Mouse (Mus musculus) midbrain, embryonic 16.5 days (tissue): ENCODE measurements around the gene Mid1. TPM values are rescaled to one million over a fixed set of nuclear protein-coding genes. Genes with fewer than 3 reads are reported as not detected.
A peak's percentile ranks its signal among the peaks of the same experiment; 100 is the strongest.
"Not testable (repeated sequence)": the region's sequence is repeated elsewhere in the genome, so short reads cannot be mapped to it uniquely, and the experiment has no call there.

Experiments
- ATAC-seq: fragments of 200-750 bp; cut with Nextera tagmentation; 2 replicates; pipeline ENCODE4 v1.8.0; 2017; ENCODE audit warnings: moderate TSS enrichment
- H3K27ac ChIP-seq: fragments of 300-500 bp; sonication (generic); 2 replicates; pipeline ENCODE4 v1.5.1; 2014; ENCODE audit warnings: mild to moderate bottlenecking, low read length, mixed read lengths
- H3K27me3 ChIP-seq: fragments of 300-500 bp; sonication (generic); 2 replicates; pipeline ENCODE4 v1.6.1; 2014; ENCODE audit warnings: low read depth, low read length, mixed read lengths; ENCODE audit not compliant: control insufficient read depth, insufficient read depth
- H3K36me3 ChIP-seq: fragments of 300-500 bp; sonication (generic); 2 replicates; pipeline ENCODE4 v1.6.1; 2014; ENCODE audit warnings: mild to moderate bottlenecking, low read length, moderate library complexity, mixed read lengths; ENCODE audit not compliant: control insufficient read depth, insufficient read depth
- H3K4me1 ChIP-seq: fragments of 300-500 bp; sonication (generic); 2 replicates; pipeline ENCODE4 v1.6.1; 2014; ENCODE audit warnings: mild to moderate bottlenecking, low read length, mixed read lengths; ENCODE audit not compliant: control insufficient read depth, insufficient read depth
- H3K4me2 ChIP-seq: fragments of 300-500 bp; sonication (generic); 2 replicates; pipeline ENCODE4 v1.6.1; 2014; ENCODE audit warnings: mild to moderate bottlenecking, low read length, mixed read lengths
- H3K4me3 ChIP-seq: fragments of 300-500 bp; sonication (generic); 2 replicates; pipeline ENCODE4 v1.5.1; 2014; ENCODE audit warnings: low read depth, mild to moderate bottlenecking, low read length, moderate library complexity, mixed read lengths
- H3K9ac ChIP-seq: fragments of 300-500 bp; sonication (generic); 2 replicates; pipeline ENCODE4 v1.6.1; 2014; ENCODE audit warnings: low read depth, low read length, mixed read lengths
- H3K9me3 ChIP-seq: fragments of 300-500 bp; sonication (generic); replicated peaks from 2 replicates; pipeline ENCODE4 v1.6.1; 2014; ENCODE audit warnings: mild to moderate bottlenecking, low read length, mixed read lengths; ENCODE audit not compliant: control insufficient read depth, poor library complexity, severe bottlenecking
- WGBS: fragments of 180-500 bp; shearing (Covaris S2); extraction: QIAGEN DNeasy Blood & Tissue Kit; methylation state at CpG from one replicate; pipeline ENCODE4 v1.1.7; 2014; 5-methylcytosine and 5-hydroxymethylcytosine counted together
- polyA plus RNA-seq: library from polyadenylated mRNA; unstranded; fragments of >200 nt; fragmentation: Nextera tagmentation; extraction: Ambion mirVana; gene quantifications from 2 replicates; pipeline ENCODE4 v1.2.1, GENCODE M21; 2015

The Mid1 gene
- polyA plus RNA-seq, 1 experiment from 2014 or later, result 4.9 TPM

DNA sequence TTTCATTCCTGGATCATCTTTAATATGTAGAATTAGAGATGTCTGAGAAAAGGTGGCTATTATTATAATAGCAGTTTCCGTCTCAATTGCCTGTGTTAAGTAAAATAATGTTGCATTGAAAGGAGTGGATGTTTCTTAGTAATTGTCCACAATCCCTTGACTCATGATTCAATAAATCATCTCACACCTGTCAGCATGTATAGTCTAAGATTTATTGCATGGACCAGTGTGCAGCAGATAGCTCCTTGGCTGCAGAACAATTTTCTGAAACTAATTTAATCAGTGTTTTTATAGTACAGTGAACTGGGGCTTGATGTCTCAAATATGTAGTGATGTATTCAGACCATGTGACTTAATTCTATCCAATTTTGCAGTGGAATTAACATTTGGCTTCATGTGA lies 265.6 kb downstream of the Mid1 start:
- 67% methylated on average over 1 of the region's 1 CpGs for WGBS
- no peak overlapping the region for H3K4me2 ChIP-seq
- H3K9ac ChIP-seq, result no peak overlapping the region
- H3K4me1 ChIP-seq, result no peaks in the 10 kb centered on the region
- no peak overlapping the region for H3K27ac ChIP-seq
- no peaks in the 10 kb centered on the region for H3K9me3 ChIP-seq
- H3K27me3 ChIP-seq, result no peaks in the 10 kb centered on the region
- H3K4me3 ChIP-seq, result no peak overlapping the region
- no peaks in the 10 kb centered on the region for H3K36me3 ChIP-seq
- ATAC-seq, result no peak

DNA sequence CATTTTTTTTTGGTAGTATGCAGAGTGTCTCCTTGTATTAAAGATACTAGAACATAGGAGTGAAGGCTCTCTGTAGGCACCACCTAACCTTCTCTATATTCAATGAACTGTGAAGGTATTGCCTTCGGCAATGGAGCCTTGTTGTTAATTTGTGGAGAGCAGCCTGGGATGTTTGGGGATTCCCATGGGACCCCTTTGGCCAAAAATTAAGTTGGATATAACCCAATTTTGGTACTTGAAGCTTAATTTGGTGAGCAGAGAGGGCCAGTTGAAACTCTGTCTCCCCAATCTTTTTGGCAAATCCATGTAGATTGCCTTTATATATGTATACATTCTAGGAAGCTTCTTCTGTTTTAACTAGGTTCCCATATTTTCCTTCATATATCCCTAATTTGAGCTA lies 284.3 kb downstream of the Mid1 start:
- peaks cover 3% of the 10 kb centered on the region; the same call in 1 of the 2 replicates for H3K36me3 ChIP-seq
- H3K27me3 ChIP-seq, result no peaks in the 10 kb centered on the region
- H3K27ac ChIP-seq, result no peak overlapping the region
- H3K9me3 ChIP-seq, result no peaks in the 10 kb centered on the region
- 84% methylated on average over 1 of the region's 1 CpGs for WGBS
- H3K4me3 ChIP-seq, result no peak overlapping the region
- no peak overlapping the region for H3K4me2 ChIP-seq
- no peak for ATAC-seq
- no peak overlapping the region for H3K9ac ChIP-seq
- H3K4me1 ChIP-seq, result no peaks in the 10 kb centered on the region

DNA sequence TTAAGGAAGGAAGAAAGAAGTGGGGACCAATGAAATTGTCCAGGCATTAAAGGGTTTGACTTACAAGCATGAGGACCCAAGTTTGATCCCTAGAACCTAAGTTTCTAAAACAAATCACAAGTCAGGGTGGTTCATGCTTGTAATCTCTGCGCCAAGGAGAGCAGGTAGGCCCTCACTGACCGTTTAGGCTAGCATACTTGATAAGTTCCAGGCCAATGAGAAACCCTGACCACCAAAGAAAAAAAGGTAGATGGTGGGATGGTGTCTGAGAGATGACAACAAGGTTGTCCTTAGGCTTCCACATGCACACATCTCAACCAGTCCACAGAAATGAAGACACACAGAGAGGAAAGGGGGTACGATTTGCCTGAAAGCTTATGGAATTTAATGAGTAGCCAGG lies 284.8 kb downstream of the Mid1 start:
- ATAC-seq, result peak; percentile 52; the same call in 1 of the 2 replicates

DNA sequence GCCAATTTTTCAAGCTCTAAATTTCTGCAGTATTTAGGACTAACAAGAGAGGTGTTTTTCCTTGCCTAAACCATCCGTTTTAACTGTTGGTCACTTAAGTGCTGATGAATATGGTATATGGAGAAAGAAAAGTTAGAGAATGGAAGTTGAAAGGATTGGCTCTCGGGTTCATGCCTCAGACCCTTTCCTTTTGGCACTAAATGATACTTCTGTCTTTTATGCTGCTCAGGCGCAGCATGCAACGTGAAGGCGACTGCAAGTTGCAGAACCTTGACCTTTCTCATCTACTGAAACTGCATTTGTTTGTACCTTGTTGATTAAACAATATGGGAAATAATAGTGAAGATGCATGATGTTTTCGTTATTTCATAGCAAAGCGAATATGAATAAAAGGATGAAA lies 285.5 kb downstream of the Mid1 start:
- not testable (repeated sequence) for H3K4me2 ChIP-seq, H3K36me3 ChIP-seq, H3K9ac ChIP-seq, H3K9me3 ChIP-seq, H3K4me1 ChIP-seq, H3K27me3 ChIP-seq, H3K27ac ChIP-seq, H3K4me3 ChIP-seq
- 89% methylated on average over 7 of the region's 7 CpGs for WGBS
- 0 out of 2 replicates have a peak, but pooled peaks have one; percentile 10 for ATAC-seq

More for the DNA sequence above, 284.8 kb downstream of the Mid1 start:
- not testable (repeated sequence) for H3K4me3 ChIP-seq, H3K36me3 ChIP-seq, H3K27ac ChIP-seq, H3K27me3 ChIP-seq, H3K9ac ChIP-seq, H3K4me2 ChIP-seq, H3K9me3 ChIP-seq, H3K4me1 ChIP-seq
- WGBS, result 88% methylated on average over 3 of the region's 3 CpGs

DNA sequence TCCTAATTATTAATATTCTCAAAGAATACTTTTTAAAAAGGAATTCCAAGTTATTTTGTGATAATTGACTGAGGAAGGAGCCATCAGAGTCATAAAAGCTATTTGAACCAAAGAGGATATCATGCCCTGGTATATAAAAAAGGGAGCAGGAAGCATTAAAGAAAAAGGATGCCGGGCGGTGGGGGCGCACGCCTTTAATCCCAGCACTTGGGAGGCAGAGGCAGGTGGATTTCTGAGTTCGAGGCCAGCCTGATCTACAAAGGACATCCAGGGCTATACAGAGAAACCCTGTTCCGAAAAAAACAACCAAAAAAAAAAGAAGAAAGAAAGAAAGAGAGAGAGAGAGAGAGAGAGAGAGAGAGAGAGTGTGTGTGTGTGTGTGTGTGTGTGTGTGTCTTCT lies 286.6 kb downstream of the Mid1 start:
- not testable (repeated sequence) for H3K4me1 ChIP-seq, H3K27ac ChIP-seq, ATAC-seq, H3K36me3 ChIP-seq, H3K9me3 ChIP-seq, H3K27me3 ChIP-seq, H3K9ac ChIP-seq, H3K4me2 ChIP-seq, H3K4me3 ChIP-seq
- 89% methylated on average over 6 of the region's 6 CpGs for WGBS

DNA sequence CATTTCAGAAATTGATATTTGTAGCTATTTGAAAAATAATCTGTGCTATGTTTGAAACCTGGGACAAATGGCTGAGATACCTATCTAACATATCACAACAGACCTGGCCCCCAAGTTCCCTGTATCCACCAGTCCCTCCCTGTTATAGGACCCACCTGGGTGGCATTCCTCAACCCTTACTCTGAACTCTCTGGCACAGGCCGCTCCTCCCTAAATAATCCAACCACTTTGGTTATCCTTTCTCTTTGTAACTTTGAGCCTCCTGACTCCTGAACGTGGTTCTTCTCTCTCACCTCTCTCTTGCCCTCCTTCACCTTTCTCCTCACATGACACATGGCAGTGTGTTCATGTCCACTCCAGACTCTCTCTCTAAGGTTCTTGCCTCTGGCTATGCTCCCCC lies 287.1 kb downstream of the Mid1 start:
- not testable (repeated sequence) for ATAC-seq, H3K9me3 ChIP-seq

DNA sequence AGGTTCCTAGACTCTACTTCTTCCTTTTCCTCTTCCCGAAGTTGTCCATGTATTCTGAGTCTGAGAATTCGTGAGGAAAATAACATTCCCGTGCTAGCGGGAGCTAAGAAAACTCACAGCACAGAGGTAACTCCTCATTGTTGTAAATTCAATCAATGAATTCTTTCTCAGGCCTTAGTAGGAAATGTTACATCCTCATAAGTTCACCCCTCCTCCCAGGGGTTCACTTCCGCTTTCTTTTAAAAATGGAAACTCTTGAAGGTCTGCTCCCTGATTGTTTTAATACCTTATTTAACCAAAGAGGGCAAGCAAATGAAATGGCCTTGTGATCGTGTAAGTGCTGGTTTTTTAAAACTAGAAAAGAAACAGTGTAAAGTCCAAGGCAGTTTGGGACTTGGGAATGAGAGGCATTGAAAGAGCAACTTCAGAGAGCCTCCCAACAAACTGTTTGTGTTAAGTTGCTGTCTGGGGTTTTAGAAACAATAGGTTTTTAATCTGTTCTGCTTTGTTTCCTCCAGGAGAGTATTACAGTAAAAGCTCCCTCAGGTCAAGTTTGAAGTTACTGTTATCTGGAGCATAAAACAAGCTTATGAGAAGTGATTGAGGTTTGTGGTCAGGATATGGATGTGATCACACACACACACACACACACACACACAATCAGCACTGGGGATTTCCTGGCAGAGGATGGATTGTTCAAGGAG lies 287.9 kb downstream of the Mid1 start:
- ATAC-seq, result not testable (repeated sequence)
- 79% methylated on average over 6 of the region's 6 CpGs for WGBS

More for the DNA sequence above, 287.1 kb downstream of the Mid1 start:
- H3K9ac ChIP-seq, H3K27ac ChIP-seq, H3K4me1 ChIP-seq, H3K4me3 ChIP-seq, H3K4me2 ChIP-seq, H3K36me3 ChIP-seq, H3K27me3 ChIP-seq: not testable (repeated sequence)
- 77% methylated on average over 2 of the region's 2 CpGs for WGBS

DNA sequence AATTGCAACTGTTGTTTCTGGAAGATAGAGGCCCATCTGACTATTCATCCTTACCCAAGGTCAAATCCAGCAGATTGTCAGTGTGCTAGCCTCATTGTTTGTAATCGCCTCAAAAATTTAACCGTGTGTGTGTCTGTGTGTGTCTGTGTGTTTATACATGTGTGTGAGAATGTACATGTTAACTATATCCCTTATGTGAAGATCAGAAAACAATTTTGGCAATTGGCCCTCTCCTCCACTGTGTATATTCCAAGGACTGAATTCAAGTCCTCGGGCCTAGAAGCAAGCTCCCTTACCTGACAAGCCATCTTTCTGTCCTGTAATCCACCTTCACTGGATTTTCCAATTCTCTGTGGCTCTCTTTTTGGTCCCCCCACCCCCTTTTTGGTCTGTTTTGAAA lies 288.8 kb downstream of the Mid1 start:
- H3K9me3 ChIP-seq, ATAC-seq: not testable (repeated sequence)
- WGBS, result 61% methylated on average over 3 of the region's 3 CpGs

More for the DNA sequence above, 287.9 kb downstream of the Mid1 start:
- not testable (repeated sequence) for H3K4me1 ChIP-seq, H3K4me3 ChIP-seq, H3K9me3 ChIP-seq, H3K36me3 ChIP-seq, H3K27ac ChIP-seq, H3K27me3 ChIP-seq, H3K4me2 ChIP-seq, H3K9ac ChIP-seq

DNA sequence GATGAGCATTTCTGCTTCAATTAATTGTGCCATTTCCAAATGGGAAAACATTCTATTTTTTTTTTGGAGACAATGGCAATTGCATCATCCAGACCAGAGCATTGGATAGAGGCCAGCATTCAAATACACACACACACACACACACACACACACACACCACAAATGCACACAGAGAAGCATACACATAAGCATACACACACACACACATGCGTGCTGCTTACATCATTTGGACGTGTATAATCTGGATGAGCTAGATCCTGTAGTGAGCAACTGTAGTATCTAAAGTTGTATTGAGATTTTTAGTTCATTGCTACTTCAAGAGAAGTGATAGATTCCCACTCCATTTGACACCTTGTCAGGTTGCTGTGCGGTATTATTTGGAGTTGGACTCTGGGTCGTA lies 289.5 kb downstream of the Mid1 start:
- not testable (repeated sequence) for H3K4me2 ChIP-seq, H3K27ac ChIP-seq, H3K9me3 ChIP-seq, H3K9ac ChIP-seq, ATAC-seq, H3K36me3 ChIP-seq, H3K4me3 ChIP-seq, H3K27me3 ChIP-seq, H3K4me1 ChIP-seq
- 65% methylated on average over 4 of the region's 4 CpGs for WGBS

More for the DNA sequence above, 288.8 kb downstream of the Mid1 start:
- not testable (repeated sequence) for H3K27me3 ChIP-seq, H3K9ac ChIP-seq, H3K27ac ChIP-seq, H3K4me2 ChIP-seq, H3K4me3 ChIP-seq, H3K36me3 ChIP-seq, H3K4me1 ChIP-seq
